Mouse (Mus musculus): ENCODE results near the gene Zglp1. TPM values are rescaled to one million over a fixed set of nuclear protein-coding genes. Genes with fewer than 3 reads are reported as not detected.

Zglp1 gene
- polyA plus RNA-seq, 1 experiment from 2014 or later: 1.2 TPM

DNA sequence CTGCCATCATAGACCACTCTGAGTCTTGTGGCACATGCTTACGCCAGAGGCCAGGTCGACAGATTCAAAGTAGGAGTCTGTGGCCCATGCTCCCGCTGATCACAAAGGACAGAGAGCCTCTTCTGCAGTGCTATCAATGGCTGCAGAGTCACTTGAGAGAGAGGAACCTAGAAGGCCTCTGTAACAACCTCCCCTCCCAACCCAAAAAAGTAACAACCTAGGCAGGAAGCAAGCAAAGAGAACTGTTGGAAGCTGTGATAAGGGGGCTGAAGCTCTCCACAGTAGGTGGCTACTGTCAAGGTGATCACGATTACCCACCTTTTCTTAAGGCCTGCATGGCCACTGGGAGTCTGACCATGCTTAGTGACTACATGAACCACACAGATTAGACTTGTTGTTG, 23.3 kb downstream of the Zglp1 start:
- H3K4me1 ChIP-seq (ENCODE audit: control insufficient read depth, insufficient read depth, low read length): no peaks in the 10 kb centered on the region

DNA sequence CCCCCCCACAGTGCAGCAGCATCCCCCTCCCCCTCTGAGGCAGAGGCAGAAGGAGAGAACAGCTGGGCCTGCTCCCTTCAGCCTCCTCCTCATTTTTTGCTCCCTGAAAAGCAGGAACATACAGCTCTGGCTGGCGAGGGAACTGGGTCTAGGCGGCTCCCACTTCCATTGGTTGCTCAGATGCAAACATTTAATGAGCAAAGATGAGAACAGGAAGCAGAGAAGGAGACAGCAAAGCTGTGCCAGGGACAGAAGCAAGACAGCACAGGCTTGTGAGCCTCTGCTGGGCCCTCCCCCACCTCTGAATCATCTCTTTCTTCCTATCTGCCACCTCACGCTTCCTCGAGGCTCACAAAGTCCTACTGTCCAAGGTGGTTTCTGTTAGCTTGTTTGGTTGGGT, 25.6 kb downstream of the Zglp1 start:
- ATAC-seq (ENCODE audit: low read depth) (no peak), DNase-seq (ENCODE audit: low spot score) (no peak)
- H3K9me3 ChIP-seq (ENCODE audit: control insufficient read depth, low read length): peaks cover 5% of the 10 kb centered on the region; the same call in 1 of the 2 replicates
- 37% methylated on average over 4 of the region's 4 CpGs for WGBS
- H3K4me1 ChIP-seq (ENCODE audit: control insufficient read depth, insufficient read depth, low read length): peaks cover 13% of the 10 kb centered on the region
- H3K36me3 ChIP-seq (ENCODE audit: control insufficient read depth, insufficient read depth, low read length): no peaks in the 10 kb centered on the region
- H3K9ac ChIP-seq (ENCODE audit: low read depth, low read length): no peak overlapping the region
- no peak overlapping the region for H3K4me2 ChIP-seq (ENCODE audit: low read depth, low read length)
- H3K27ac ChIP-seq (replicated peaks; ENCODE audit: low read depth, low read length): no peak overlapping the region
- peaks cover 40% of the 10 kb centered on the region for H3K27me3 ChIP-seq (replicated peaks; ENCODE audit: control insufficient read depth, insufficient read depth, low read length)
- no peak overlapping the region for H3K4me3 ChIP-seq (ENCODE audit: low read depth, low read length)

More for the DNA sequence above, 23.3 kb downstream of the Zglp1 start:
- Histone ChIP-seq H3K9ac (ENCODE audit: low read depth, low read length) (no peak overlapping the region), H3K4me3 (ENCODE audit: low read depth, low read length) (no peak overlapping the region), H3K4me2 (ENCODE audit: low read depth, low read length) (no peak overlapping the region), H3K9me3 (ENCODE audit: control insufficient read depth, low read length) (peaks cover 5% of the 10 kb centered on the region; the same call in 1 of the 2 replicates), H3K36me3 (ENCODE audit: control insufficient read depth, insufficient read depth, low read length) (no peaks in the 10 kb centered on the region), H3K27ac (replicated peaks; ENCODE audit: low read depth, low read length) (no peak overlapping the region), H3K27me3 (replicated peaks; ENCODE audit: control insufficient read depth, insufficient read depth, low read length) (peaks cover 18% of the 10 kb centered on the region)
- DNase-seq (ENCODE audit: low spot score) (no peak), ATAC-seq (ENCODE audit: low read depth) (no peak)
- WGBS: 79% methylated on average over 4 of the region's 4 CpGs

- 64% methylated on average over 3 of the region's 3 CpGs for WGBS
- Histone ChIP-seq H3K36me3 (ENCODE audit: control insufficient read depth, insufficient read depth, low read length) (no peaks in the 10 kb centered on the region), H3K27ac (replicated peaks; ENCODE audit: low read depth, low read length) (no peak overlapping the region), H3K4me2 (ENCODE audit: low read depth, low read length) (no peak overlapping the region), H3K4me3 (ENCODE audit: low read depth, low read length) (no peak overlapping the region), H3K9ac (ENCODE audit: low read depth, low read length) (no peak overlapping the region), H3K27me3 (replicated peaks; ENCODE audit: control insufficient read depth, insufficient read depth, low read length) (peaks cover 55% of the 10 kb centered on the region), H3K4me1 (ENCODE audit: control insufficient read depth, insufficient read depth, low read length) (peaks cover 13% of the 10 kb centered on the region), H3K9me3 (ENCODE audit: control insufficient read depth, low read length) (peaks cover 5% of the 10 kb centered on the region; the same call in 1 of the 2 replicates)
- ATAC-seq (ENCODE audit: low read depth) (no peak), DNase-seq (ENCODE audit: low spot score) (no peak)
Observed at GRCm38 (mm10) chr9:21039779-21040178, 27.1 kb downstream of the Zglp1 start.

GRCm38 (mm10) chr9:21037481-21037891, 29.4 kb downstream of the Zglp1 start:
- Histone ChIP-seq H3K4me2 (ENCODE audit: low read depth, low read length) (peak overlapping the region; percentile 69), H3K9me3 (ENCODE audit: control insufficient read depth, low read length) (peaks cover 5% of the 10 kb centered on the region; the same call in 1 of the 2 replicates), H3K4me1 (ENCODE audit: control insufficient read depth, insufficient read depth, low read length) (peaks cover 24% of the 10 kb centered on the region), H3K27me3 (replicated peaks; ENCODE audit: control insufficient read depth, insufficient read depth, low read length) (peaks cover 77% of the 10 kb centered on the region), H3K9ac (ENCODE audit: low read depth, low read length) (peak overlapping the region; percentile 52), H3K4me3 (ENCODE audit: low read depth, low read length) (peak overlapping the region; percentile 42), H3K27ac (replicated peaks; ENCODE audit: low read depth, low read length) (no peak overlapping the region), H3K36me3 (ENCODE audit: control insufficient read depth, insufficient read depth, low read length) (no peaks in the 10 kb centered on the region)
- peak; percentile 41; the same call in 1 of the 2 replicates for ATAC-seq (ENCODE audit: low read depth)
- 4% methylated on average over 26 of the region's 31 CpGs for WGBS
- no peak for DNase-seq (ENCODE audit: low spot score)

DNA sequence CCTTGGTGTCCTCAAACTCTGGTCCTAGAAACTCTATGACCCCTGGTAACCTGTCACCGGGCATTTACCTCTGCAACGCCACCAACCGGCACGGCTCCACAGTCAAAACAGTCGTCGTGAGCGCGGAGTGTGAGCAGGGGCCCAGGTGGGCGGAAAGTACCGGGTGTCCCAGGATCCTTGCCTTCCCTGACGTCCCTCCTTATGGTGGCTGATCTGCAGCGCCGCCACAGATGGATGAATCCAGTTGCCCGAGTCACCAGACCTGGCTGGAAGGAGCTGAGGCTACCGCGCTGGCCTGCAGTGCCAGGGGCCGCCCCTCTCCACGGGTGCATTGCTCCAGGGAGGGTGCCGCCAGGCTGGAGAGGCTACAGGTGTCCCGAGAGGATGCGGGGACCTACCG, 30.2 kb downstream of the Zglp1 start:
- peaks cover 85% of the 10 kb centered on the region for H3K27me3 ChIP-seq (replicated peaks; ENCODE audit: control insufficient read depth, insufficient read depth, low read length)
- peaks cover 5% of the 10 kb centered on the region; the same call in 1 of the 2 replicates for H3K9me3 ChIP-seq (ENCODE audit: control insufficient read depth, low read length)
- no peak overlapping the region for H3K9ac ChIP-seq (ENCODE audit: low read depth, low read length)
- H3K36me3 ChIP-seq (ENCODE audit: control insufficient read depth, insufficient read depth, low read length): no peaks in the 10 kb centered on the region
- H3K4me2 ChIP-seq (ENCODE audit: low read depth, low read length): peak overlapping the region; percentile 69
- ATAC-seq (ENCODE audit: low read depth) (no peak), DNase-seq (ENCODE audit: low spot score) (no peak)
- no peak overlapping the region for H3K27ac ChIP-seq (replicated peaks; ENCODE audit: low read depth, low read length)
- 0 out of 2 replicates have a peak overlapping the region, but pooled peaks have one; percentile 4 for H3K4me3 ChIP-seq (ENCODE audit: low read depth, low read length)
- WGBS: under 1% methylated on average over 20 of the region's 22 CpGs
- peaks cover 31% of the 10 kb centered on the region for H3K4me1 ChIP-seq (ENCODE audit: control insufficient read depth, insufficient read depth, low read length)

GRCm38 (mm10) chr9:21036161-21036560, 30.7 kb downstream of the Zglp1 start:
- H3K27ac ChIP-seq (replicated peaks; ENCODE audit: low read depth, low read length): no peak overlapping the region
- no peaks in the 10 kb centered on the region for H3K36me3 ChIP-seq (ENCODE audit: control insufficient read depth, insufficient read depth, low read length)
- no peak for DNase-seq (ENCODE audit: low spot score)

GRCm38 (mm10) chr9:21035586-21035985, 31.3 kb downstream of the Zglp1 start:
- Histone ChIP-seq H3K4me1 (ENCODE audit: control insufficient read depth, insufficient read depth, low read length) (peaks cover 32% of the 10 kb centered on the region), H3K27ac (replicated peaks; ENCODE audit: low read depth, low read length) (no peak overlapping the region), H3K4me2 (ENCODE audit: low read depth, low read length) (no peak overlapping the region), H3K9me3 (ENCODE audit: control insufficient read depth, low read length) (peaks cover 5% of the 10 kb centered on the region; the same call in 1 of the 2 replicates), H3K4me3 (ENCODE audit: low read depth, low read length) (no peak overlapping the region), H3K27me3 (replicated peaks; ENCODE audit: control insufficient read depth, insufficient read depth, low read length) (peaks cover 87% of the 10 kb centered on the region), H3K9ac (ENCODE audit: low read depth, low read length) (no peak overlapping the region), H3K36me3 (ENCODE audit: control insufficient read depth, insufficient read depth, low read length) (no peaks in the 10 kb centered on the region)
- DNase-seq (ENCODE audit: low spot score): no peak
- 22% methylated on average over 9 of the region's 9 CpGs for WGBS
- ATAC-seq (ENCODE audit: low read depth): no peak

More at GRCm38 (mm10) chr9:21036161-21036560, 30.7 kb downstream of the Zglp1 start:
- H3K4me3 ChIP-seq (ENCODE audit: low read depth, low read length): no peak overlapping the region
- peaks cover 87% of the 10 kb centered on the region for H3K27me3 ChIP-seq (replicated peaks; ENCODE audit: control insufficient read depth, insufficient read depth, low read length)
- H3K4me1 ChIP-seq (ENCODE audit: control insufficient read depth, insufficient read depth, low read length): peaks cover 32% of the 10 kb centered on the region
- ATAC-seq (ENCODE audit: low read depth): no peak
- 9% methylated on average over 20 of the region's 20 CpGs for WGBS
- H3K9me3 ChIP-seq (ENCODE audit: control insufficient read depth, low read length): peaks cover 5% of the 10 kb centered on the region; the same call in 1 of the 2 replicates
- H3K9ac ChIP-seq (ENCODE audit: low read depth, low read length): no peak overlapping the region
- H3K4me2 ChIP-seq (ENCODE audit: low read depth, low read length): no peak overlapping the region

GRCm38 (mm10) chr9:21034481-21035085, 32.3 kb downstream of the Zglp1 start:
- no peak overlapping the region for H3K27ac ChIP-seq (replicated peaks; ENCODE audit: low read depth, low read length)
- H3K4me1 ChIP-seq (ENCODE audit: control insufficient read depth, insufficient read depth, low read length): peaks cover 42% of the 10 kb centered on the region
- WGBS: 2% methylated on average over 17 of the region's 17 CpGs
- no peak overlapping the region for H3K9ac ChIP-seq (ENCODE audit: low read depth, low read length)
- DNase-seq (ENCODE audit: low spot score) (no peak), ATAC-seq (ENCODE audit: low read depth) (no peak)
- no peaks in the 10 kb centered on the region for H3K36me3 ChIP-seq (ENCODE audit: control insufficient read depth, insufficient read depth, low read length)
- H3K4me3 ChIP-seq (ENCODE audit: low read depth, low read length): no peak overlapping the region
- H3K9me3 ChIP-seq (ENCODE audit: control insufficient read depth, low read length): peaks cover 5% of the 10 kb centered on the region; the same call in 1 of the 2 replicates
- H3K27me3 ChIP-seq (replicated peaks; ENCODE audit: control insufficient read depth, insufficient read depth, low read length): peaks cover 87% of the 10 kb centered on the region
- no peak overlapping the region for H3K4me2 ChIP-seq (ENCODE audit: low read depth, low read length)

DNA sequence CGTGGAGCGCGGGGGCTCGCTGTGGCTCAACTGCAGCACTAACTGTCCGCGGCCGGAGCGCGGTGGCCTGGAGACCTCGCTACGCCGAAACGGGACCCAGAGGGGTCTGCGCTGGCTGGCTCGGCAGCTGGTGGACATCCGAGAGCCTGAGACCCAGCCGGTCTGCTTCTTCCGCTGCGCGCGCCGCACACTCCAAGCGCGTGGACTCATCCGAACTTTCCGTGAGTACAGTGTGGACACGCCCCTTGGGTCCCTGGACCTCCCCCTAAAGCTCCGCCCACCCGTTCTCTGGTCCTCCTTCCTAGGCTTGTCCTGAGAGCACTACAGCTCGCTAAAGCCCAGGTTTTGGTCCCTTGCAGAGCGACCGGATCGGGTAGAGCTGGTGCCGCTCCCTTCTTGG, 33.8 kb downstream of the Zglp1 start:
- 2% methylated on average over 26 of the region's 34 CpGs for WGBS

More for the DNA sequence above, 33.8 kb downstream of the Zglp1 start:
- H3K4me3 ChIP-seq (ENCODE audit: low read depth, low read length): peak overlapping the region; percentile 52
- H3K9me3 ChIP-seq (ENCODE audit: control insufficient read depth, low read length): no peaks in the 10 kb centered on the region
- ATAC-seq (ENCODE audit: low read depth): peak; percentile 78
- no peak overlapping the region for H3K27ac ChIP-seq (replicated peaks; ENCODE audit: low read depth, low read length)
- peak; percentile 93 for DNase-seq (ENCODE audit: low spot score)
- H3K36me3 ChIP-seq (ENCODE audit: control insufficient read depth, insufficient read depth, low read length): no peaks in the 10 kb centered on the region
- H3K9ac ChIP-seq (ENCODE audit: low read depth, low read length): peak overlapping the region; percentile 53
- H3K4me2 ChIP-seq (ENCODE audit: low read depth, low read length): peak overlapping the region; percentile 73
- H3K27me3 ChIP-seq (replicated peaks; ENCODE audit: control insufficient read depth, insufficient read depth, low read length): peaks cover 87% of the 10 kb centered on the region
- peaks cover 47% of the 10 kb centered on the region for H3K4me1 ChIP-seq (ENCODE audit: control insufficient read depth, insufficient read depth, low read length)

Data from embryonic facial prominence, embryonic 14.5 days (tissue).